Mouse (Mus musculus) 416B (cell line): ENCODE measurements around the gene Vtn.
"Not testable (repeated sequence)": the region's sequence is repeated elsewhere in the genome, so short reads cannot be mapped to it uniquely, and the experiment has no call there.

Experiments
- DNase-seq: peaks from one replicate; pipeline ENCODE4 v3.0.0; 2011; ENCODE audit warnings: low read depth

Gene Vtn

GRCm38 (mm10) chr11:78497544-78498522, 1.1 kb upstream of the Vtn start, which contains the start of gene Sarm1:
Gene Sarm1 (minus strand): TSS chr11:78497754.
- DNase-seq: no peak

- DNase-seq: no peak
Observed at GRCm38 (mm10) chr11:78499543-78499942, 652 bp downstream of the Vtn start.

GRCm38 (mm10) chr11:78500623-78501202, 1.8 kb downstream of the Vtn start:
- DNase-seq: no peak

- no peak for DNase-seq
Observed at GRCm38 (mm10) chr11:78501529-78501928, 2.6 kb downstream of the Vtn start.

- DNase-seq: peak; percentile 55
Observed at GRCm38 (mm10) chr11:78502909-78503650, 4.2 kb downstream of the Vtn start, which contains the start of gene Sebox. Gene Sebox (plus strand): TSS chr11:78503447.

- DNase-seq: no peak
Observed at GRCm38 (mm10) chr11:78505430-78505829, 6.5 kb downstream of the Vtn start.

- peak; percentile 65 for DNase-seq
Observed at GRCm38 (mm10) chr11:78509148-78509547, 10.3 kb downstream of the Vtn start.

- peak; percentile 93 for DNase-seq
Observed at GRCm38 (mm10) chr11:78512025-78512957, 13.4 kb downstream of the Vtn start, which contains the start of the genes Tmem199 and Poldip2. Gene Tmem199 (minus strand): TSS chr11:78512172. Gene Poldip2 (plus strand): TSS chr11:78512193.

- DNase-seq: no peak
Observed at GRCm38 (mm10) chr11:78513106-78513790, 14.4 kb downstream of the Vtn start.

- peak; percentile 52 for DNase-seq
Observed at GRCm38 (mm10) chr11:78515549-78516325, 16.8 kb downstream of the Vtn start.

GRCm38 (mm10) chr11:78518931-78519330, 20.0 kb downstream of the Vtn start:
- no peak for DNase-seq

GRCm38 (mm10) chr11:78521880-78522279, 23.0 kb downstream of the Vtn start:
- no peak for DNase-seq

GRCm38 (mm10) chr11:78522481-78522997, 23.6 kb downstream of the Vtn start:
- peak; percentile 66 for DNase-seq

- DNase-seq: no peak
Observed at GRCm38 (mm10) chr11:78523241-78523955, 24.5 kb downstream of the Vtn start.

- no peak for DNase-seq
Observed at GRCm38 (mm10) chr11:78524838-78525237, 25.9 kb downstream of the Vtn start.

- DNase-seq: no peak
Observed at GRCm38 (mm10) chr11:78528714-78529113, 29.8 kb downstream of the Vtn start.

GRCm38 (mm10) chr11:78530001-78530400, 31.1 kb downstream of the Vtn start:
- no peak for DNase-seq

- no peak for DNase-seq
Observed at GRCm38 (mm10) chr11:78531046-78531445, 32.2 kb downstream of the Vtn start.

- DNase-seq: not testable (repeated sequence)
Observed at GRCm38 (mm10) chr11:78531515-78531914, 32.6 kb downstream of the Vtn start.
